Mouse (Mus musculus): ENCODE data around the gene Pold3.

GRCm38 (mm10) chr7:100159105-100159841 lies 37.9 kb upstream of the Pold3 start, which contains the start of gene Lipt2:
- TF ChIP-seq CTCF (IDR thresholded peaks at IDR 0.05; ENCODE audit: insufficient read depth, low read length) (no peak), POLR2A (IDR thresholded peaks at IDR 0.05; ENCODE audit: borderline replicate concordance, extremely low read depth, low read depth, low read length) (peak; percentile 80; the same call in 1 of the 2 replicates)
